Mouse (Mus musculus) lung, adult 18-20 months (tissue): ENCODE measurements around the gene Dact3.

Experiments used
- DNase-seq, 2 experiments: peaks; one replicate each; pipeline ENCODE4 v3.0.0; 2022; ENCODE audit warnings: mixed read lengths in 2 of 2

Dact3 gene

DNA sequence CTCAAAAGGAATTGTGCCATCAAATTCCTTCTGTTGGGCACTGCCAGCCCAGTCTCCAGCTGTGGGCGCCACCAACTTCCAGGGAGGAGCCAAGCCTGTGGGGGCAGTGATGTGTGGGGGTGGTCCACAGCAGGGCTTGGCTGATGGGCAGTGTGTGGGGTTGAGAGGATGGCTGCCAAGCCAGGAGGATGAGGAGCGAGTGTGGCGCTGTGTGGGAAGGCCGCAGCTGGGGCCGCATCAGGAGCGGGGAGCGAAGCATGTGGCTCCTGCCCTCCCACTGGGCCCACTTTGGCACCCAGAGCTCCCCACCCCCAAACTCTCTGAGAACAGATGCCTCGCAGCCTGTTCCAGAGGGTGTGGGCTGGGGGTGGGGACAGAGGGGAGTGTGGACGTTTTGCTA is 42.9 kb downstream of the Dact3 start:
- no peak for DNase-seq

DNA sequence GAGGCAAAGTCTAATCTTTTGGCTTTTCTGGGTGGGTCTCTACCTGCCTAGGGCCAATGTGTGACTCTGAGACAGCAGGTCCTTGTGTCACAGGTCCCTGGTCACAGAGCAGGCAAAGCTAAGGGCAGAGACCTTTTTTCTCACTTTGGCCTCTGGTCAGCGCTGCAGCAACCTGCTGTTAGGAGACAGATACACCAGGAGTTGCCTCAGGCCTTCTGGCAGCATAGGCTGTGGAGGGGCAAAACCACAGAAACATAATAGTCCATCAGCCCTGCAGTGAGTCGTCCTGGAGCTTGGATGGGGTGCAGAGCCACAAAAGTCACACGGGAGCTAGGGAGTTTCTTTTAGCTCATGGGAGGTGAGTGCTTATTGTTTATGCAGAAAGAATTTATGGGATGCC is 43.6 kb downstream of the Dact3 start:
- no peak for DNase-seq

DNA sequence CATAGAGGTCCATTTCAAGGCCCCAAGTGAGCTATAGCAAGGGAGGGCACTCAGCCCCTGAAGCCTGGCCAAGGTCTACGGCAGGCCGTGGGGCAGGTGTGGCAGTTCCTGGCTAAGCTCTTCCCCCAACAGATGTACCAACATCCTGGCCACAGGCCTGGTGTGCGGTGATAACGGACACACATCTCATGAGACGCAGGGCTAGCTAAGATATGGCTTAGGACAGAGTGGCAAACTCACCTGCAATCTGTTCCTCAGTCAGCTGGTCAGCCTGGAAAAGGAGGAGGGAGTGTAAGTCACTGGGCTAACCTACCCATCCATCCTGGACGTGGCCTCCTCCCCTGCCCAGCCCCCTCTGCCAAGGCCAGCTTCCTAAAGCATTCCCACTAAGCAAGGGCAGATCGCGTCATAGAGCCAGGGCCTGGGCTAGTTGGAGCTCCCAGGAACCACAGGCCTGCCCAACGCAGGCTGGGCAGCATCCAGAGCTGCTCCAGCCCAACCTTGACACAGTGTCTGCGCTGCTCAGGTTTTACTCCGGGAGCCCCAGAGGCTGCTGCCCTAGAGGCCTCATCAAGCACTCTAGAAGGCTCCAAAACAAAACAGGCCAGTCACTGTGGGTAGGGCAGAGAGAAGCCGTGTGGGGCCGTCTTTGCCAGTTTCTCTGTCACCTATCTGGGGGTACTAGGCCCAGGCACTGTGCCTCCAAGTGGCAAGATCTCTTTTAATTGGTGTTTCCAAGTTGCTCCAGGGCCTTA is 44.5 kb downstream of the Dact3 start:
- DNase-seq, result no peak

DNA sequence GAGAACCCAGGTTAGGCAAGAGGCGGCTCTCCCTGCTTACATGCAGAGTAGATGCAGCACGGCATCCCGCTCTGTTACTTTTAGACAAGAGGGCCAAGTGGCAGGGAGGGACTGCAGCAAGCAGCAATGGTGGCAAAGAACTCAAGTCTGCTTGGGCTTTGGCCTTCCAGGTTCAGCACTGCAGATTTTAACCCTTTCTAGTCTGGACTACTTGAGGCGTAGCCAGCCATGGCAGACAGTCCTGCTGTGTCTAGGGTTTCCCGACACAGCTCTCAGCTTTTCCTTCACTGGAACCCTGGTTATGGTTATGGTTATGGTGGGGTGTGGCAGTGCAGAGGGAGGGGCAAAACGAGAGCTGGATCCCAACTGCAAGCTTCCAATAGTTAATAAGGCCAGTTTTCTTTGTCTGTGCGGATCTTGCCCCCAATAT is 45.0 kb downstream of the Dact3 start:
- no peak for DNase-seq

DNA sequence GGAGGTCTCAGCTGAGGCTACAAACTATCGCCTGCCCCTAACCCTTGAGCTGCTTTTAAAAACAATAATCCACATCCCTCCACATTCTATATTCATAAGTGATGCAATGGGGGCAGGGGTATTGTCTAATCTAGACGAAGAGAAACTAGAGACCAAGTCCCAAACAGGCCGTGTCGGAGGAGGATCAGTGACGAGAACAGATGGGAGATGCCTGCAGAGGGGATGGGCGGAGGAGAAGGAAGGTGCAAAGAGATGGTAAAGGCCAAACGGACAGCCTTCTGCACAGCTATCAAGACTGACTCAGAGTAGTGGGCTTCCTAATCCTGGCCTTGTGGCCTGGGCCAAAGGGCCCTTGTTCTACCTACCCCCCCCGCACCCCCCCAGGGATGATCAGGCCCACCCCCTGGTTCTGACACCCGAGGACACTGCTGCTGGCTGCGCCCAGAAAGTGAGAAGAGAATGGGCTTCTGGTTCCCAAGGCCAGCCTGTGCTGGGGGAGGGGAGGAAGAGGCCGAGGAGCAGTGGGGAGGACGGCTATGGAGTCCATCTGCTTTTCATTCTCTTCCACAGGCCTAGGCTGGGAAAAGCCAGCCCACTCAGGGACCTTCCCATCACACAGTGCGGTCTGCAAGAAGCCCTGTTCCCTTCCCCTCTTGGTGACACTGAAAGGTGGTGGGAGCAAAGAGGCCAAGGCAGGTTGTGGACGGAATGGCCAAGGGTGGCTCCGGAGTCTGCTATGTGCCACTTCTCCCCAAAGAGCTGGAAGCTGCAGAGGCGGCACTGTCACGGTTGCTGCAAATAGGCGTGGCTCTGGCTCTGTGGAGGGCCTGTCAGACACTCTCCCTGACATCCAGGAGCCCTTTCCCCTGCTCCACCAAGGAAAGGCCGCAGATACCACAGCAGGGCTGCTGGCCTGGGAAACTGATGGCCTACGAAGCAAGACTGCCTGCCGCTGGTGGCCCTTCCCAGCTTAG is 46.0 kb downstream of the Dact3 start:
- DNase-seq, result no peak

DNA sequence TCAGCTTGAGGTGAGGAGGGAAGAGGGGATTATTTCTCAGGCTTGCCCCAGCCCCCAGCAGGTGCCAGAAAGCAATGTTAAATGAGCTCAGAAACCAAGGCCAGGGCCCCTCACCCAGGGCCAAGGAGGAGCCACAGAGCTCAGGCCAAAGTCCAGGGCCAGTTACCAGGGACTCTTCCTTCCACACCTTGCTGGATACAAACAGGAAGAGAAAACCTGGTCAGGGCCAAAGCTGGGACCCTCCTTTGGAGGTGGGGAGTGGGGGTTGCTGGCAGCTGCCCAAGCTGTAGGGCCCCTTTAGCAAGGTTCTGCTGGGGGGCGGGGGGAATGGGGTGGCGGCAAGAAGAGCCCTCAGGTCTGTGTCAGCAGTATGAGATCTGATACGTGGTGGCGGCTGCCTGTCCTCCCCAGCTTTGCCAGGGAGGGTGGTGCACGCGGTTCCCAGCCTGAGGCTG is 46.8 kb downstream of the Dact3 start:
- no peak for DNase-seq

DNA sequence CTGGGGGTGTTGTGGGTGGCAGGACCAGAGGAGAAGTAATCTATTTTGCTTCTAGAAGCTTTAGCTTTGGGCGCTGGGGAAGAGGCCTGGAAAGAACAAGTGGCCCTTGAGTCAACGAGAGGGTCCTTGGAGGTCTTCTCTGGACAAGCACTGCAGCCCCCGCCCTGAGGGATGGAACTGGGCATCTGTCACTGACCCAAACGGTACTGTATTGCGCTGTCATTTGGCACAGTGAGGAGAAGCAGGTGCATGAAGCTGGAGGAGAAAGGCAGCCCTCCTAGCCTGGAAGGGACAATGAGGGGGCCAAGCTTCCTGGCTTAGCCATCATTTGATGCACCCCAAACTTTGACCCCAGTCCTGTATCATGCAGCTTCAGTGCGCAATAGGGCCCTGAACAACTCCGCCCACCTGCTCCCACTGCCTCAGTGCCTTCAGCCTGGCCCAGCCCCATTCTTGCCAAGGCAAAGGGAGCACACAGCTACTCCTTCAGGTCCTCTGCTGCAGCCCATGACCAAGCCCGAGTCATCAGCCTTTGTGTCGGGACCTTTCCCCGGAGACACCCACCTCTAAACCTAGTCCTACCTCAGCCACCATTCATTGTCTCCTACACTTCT is 47.4 kb downstream of the Dact3 start:
- DNase-seq, result no peak

DNA sequence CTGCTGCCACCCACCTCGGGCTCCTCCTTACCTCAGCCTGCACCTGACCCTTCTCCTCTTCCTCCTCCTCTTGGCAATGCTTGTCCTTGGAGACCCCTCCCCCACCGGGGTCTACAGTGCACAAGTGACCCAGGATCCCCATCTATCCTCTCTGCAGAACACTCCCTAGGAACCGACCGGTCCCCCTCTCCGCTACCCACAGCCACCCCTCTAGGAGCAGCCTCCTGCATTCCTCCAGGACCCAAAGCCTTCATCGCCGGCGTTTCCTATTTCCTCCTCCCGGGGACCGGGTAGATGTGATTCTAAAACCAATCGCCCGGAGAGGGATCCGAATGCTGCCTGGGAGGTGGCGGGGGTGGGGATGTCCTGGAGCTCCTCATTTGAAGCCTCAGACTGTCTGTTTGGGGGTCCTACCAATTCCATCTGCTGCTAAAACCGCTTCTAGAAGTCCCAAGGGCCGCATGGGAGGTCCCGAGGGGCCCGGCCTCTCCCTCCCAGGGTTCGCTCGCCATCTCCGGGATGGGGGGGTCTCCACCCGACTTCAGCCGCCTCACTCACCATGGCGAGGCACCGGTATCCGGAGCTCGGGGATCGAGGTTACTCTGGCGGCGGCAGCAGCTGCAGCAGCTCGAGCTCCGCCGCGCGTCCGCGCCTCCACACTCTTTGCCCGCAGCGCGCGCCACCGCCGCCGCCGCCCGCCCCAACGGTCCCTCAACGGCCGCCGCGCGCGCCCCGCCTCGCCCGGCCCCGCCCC is 48.3 kb downstream of the Dact3 start:
- DNase-seq, result peak in 1 of 2 experiments; percentile 44

DNA sequence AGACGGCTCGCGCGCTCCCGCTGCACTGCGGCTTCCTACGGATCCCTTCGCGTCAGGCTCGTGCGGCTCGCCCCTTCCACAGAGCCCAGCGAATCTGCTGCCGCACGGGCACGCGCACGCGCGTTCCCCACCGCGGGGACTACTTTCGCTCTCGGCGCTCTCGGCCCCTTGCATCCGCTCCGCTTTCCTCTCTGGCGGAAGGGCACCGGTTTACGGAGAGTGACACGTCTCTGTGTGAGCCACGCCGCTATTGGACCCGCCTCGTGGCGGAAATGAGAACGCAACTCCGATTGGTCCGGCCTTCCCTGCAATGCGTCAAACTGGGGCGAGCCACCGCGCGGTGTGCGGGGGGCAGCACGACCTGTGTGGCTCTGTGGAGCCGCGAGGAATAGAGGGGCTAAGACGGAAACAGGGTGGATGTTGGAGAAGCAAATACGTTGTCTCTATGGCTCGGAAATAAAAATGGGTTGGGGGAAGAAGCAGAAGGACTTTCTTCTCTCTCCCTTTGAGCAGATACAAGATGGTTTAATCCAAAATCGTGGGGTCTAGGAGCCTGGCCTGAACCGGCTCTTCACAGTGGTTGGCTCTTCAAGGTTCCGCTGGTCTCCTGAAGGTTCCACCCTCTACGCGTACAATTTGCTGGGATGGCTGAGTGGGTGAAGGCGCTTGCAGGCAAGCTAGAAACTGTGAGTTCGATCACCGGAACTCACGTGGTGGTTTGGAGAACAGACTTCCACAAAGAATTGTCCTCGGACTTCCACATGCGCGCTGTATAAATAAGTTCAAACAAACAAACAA is 49.1 kb downstream of the Dact3 start, which contains the start of gene Calm3:
TSS of gene Calm3 (minus strand) at position 78 of the 798 bp plus-strand sequence.
- DNase-seq, result peak; percentile 99

DNA sequence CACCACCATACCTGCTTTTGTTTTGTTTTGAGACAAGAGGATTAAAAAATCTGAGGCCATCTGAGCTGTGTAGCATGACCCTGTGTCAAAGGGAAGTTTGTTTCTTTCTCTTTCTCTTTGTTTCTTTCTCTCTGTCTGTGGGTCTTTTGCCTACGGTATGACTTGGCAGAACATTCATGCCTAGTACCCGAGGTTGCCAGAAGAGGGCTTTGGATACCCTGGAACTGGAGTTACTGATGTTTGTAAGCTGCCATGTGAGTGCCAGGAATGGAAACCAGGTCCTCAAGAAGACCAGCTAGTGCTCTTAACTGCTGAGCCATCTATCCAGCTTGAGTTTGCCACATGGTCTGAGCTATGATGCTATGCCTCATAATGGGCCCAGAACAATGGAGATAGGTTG is 53.2 kb downstream of the Dact3 start:
- DNase-seq, result no peak

DNA sequence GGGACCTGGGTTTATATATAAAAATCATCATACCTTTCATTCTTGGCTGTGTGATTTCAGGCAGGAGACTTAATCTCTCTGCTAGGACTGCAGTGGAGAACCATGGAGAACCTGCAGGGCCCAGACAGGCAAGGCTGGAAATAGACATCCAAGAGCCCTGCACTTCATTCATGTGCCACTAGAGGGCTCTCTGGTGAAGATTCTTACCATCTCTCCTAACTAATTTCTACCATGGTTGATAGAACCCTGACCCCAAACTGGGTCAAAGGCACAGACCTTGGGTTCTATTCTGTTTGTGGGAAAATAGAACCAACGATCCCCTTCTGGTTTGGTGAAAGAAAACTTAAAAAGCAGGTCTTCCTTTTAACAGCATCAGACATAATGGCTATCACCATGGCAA is 55.7 kb downstream of the Dact3 start:
- DNase-seq, result peak; percentile 53 to 56

DNA sequence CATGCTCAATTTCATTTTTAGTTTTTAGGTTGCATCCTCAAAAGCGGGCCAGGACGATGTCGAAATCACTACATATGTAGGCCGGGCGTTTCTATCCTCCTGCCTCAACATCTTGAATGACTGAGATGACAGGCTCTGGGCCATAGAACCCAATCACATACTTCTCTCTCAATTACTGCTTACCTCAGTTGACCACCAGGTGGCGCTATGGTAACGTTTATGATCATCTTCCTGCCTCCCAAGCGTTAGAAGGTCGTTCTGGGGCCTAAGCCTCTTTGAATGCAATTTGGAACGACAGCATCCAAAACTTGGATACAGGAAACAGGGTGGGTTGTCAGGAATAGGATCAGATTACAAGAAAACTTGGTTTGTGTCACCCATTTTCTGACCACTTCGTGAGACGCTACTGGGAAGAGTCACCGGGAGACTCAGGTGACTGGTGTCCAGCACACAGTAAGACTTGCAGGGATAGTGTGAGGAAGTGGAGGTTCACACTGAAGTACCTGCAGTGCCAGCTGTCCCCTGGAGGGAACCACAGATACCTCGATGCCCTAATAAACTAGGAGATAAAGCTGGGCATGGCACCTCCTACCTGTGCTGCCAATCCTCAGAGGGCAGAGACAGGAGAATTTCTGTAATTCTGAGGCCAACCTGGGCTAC is 57.0 kb downstream of the Dact3 start:
- DNase-seq, result peak; percentile 71 to 76

DNA sequence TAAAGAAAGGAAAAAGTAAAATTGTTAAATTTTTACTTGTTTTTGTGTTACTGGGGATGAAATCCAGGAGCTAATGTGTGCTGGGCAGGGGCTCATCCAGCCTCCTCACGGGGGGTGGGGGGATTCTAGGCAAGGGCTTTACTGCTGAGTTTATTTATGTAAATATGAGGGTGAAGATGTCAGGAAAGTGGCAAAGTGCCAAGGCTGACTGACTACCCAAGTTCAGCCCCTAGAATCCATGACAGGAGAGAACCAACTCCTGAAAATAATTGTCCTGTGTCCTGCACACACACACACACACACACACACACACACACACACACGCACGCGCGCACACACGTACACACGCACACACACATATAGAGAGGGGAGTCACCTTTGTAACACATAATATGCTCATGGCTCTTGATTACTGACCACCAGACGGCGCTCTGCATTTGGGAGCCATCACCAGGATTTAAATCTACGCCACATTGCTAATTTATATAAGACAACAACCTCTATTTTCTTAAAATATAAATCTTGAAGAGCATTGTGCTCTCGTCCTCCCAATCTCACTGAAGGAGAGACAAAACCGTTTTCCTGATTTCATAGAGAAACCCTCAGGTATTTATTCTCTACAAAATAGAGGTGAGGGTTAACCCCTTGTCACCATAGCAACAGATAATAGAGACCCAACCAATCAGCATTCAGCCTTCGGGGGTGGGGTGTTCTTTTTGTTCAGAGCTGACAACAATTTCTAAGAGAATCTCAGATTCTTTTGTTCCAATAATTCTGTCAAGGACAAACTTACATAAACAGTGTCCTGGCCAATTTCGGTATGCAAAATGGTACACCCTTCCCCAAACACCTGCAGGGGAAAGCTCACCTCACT is 57.8 kb downstream of the Dact3 start:
- no peak for DNase-seq
